Mouse (Mus musculus): ENCODE measurements at regions not wholly inside any gene's neighbourhood (a gene's known extent, or its start where the extent isn't known, plus 50 kb on each side); places are given as distances from the start of the nearest gene placed in this dataset.
"Not testable (repeated sequence)": the region's sequence is repeated elsewhere in the genome, so short reads cannot be mapped to it uniquely, and the experiment has no call there.

DNA sequence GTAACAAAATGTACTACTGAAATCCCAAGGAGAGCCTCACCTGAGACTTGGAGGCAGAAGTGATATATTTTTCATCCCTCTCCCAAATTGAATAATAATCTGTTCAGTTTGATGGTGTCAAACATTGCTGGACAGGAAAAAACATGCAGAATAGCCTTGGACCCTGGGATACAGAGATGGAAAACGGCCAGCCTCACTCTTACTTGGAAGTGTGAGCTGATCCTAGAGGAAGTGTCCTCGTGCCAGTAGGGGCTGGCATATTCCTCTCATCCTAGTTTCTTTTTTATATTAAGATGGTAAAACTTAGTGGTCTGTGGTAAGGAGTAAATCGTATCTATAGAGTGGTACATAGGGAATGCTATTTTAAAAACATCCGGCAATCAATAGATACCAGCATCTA lies 107.6 kb upstream of the Mpdz start:
- 77% methylated on average over 4 of the region's 4 CpGs for WGBS (ENCODE audit: insufficient replicate concordance)
- Histone ChIP-seq H3K27ac (ENCODE audit: low read depth, low read length) (no peak overlapping the region), H3K4me3 (ENCODE audit: low read depth, low read length) (no peak overlapping the region), H3K9me3 (replicated peaks; ENCODE audit: control insufficient read depth, low read length) (no peaks in the 10 kb centered on the region), H3K36me3 (ENCODE audit: control insufficient read depth, insufficient read depth, low read length) (no peaks in the 10 kb centered on the region), H3K27me3 (ENCODE audit: control insufficient read depth, insufficient read depth, low read length) (no peaks in the 10 kb centered on the region), H3K9ac (ENCODE audit: low read depth, low read length) (no peak overlapping the region), H3K4me1 (ENCODE audit: control insufficient read depth, insufficient read depth, low read length) (no peaks in the 10 kb centered on the region), H3K4me2 (no peak overlapping the region)
- no peak for ATAC-seq (replicated peaks; ENCODE audit: insufficient number of reproducible peaks, low FRiP score, low TSS enrichment)

DNA sequence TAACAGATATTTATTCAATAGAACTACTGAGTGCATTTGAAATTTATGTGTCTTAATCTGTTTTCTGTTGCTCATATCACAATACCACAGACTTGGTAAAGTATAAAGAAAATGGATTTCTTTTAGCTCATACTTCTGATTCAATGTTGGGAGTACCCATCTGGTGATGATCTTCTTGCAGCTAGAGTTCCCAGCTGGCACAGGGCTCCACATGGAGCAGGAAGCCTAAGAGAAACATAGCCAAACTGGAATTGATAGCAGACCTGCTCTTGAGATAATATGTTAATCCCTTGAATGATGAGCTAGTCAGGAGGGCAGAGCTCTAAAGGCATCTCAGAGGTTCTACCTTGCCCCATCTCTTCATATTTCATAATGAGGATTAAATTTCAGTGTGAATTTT lies 97.9 kb upstream of the Mpdz start:
- Histone ChIP-seq H3K27ac (ENCODE audit: low read depth, low read length) (no peak overlapping the region), H3K4me3 (ENCODE audit: low read depth, low read length) (no peak overlapping the region), H3K4me2 (no peak overlapping the region), H3K9me3 (replicated peaks; ENCODE audit: control insufficient read depth, low read length) (no peaks in the 10 kb centered on the region), H3K27me3 (ENCODE audit: control insufficient read depth, insufficient read depth, low read length) (no peaks in the 10 kb centered on the region), H3K9ac (ENCODE audit: low read depth, low read length) (no peak overlapping the region), H3K4me1 (ENCODE audit: control insufficient read depth, insufficient read depth, low read length) (no peaks in the 10 kb centered on the region), H3K36me3 (ENCODE audit: control insufficient read depth, insufficient read depth, low read length) (no peaks in the 10 kb centered on the region)
- no peak for ATAC-seq (replicated peaks; ENCODE audit: insufficient number of reproducible peaks, low FRiP score, low TSS enrichment)

DNA sequence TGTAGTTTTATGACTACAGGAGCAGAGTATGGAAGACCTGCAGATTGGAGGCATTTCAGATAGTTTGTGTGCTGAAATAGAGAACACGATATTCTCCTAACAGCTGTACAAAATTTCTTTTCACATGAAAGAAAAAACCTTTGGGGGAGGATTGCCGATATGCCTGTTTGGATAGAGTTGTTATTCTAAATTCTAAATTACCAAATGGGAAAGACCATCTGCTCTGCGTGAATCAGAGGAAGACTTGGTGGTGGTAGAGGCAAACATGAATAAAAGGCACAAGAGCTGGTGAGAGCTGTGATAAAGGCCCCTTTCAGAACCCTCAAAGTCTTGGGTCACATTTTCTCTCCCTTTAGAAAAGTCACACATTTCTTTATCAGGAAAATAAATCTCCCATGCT lies 96.9 kb upstream of the Mpdz start:
- WGBS (ENCODE audit: insufficient replicate concordance): 75% methylated on average over 3 of the region's 3 CpGs
- Histone ChIP-seq H3K9me3 (replicated peaks; ENCODE audit: control insufficient read depth, low read length) (no peaks in the 10 kb centered on the region), H3K9ac (ENCODE audit: low read depth, low read length) (no peak overlapping the region), H3K4me1 (ENCODE audit: control insufficient read depth, insufficient read depth, low read length) (no peaks in the 10 kb centered on the region), H3K27ac (ENCODE audit: low read depth, low read length) (no peak overlapping the region), H3K4me2 (no peak overlapping the region), H3K4me3 (ENCODE audit: low read depth, low read length) (no peak overlapping the region), H3K27me3 (ENCODE audit: control insufficient read depth, insufficient read depth, low read length) (no peaks in the 10 kb centered on the region), H3K36me3 (ENCODE audit: control insufficient read depth, insufficient read depth, low read length) (no peaks in the 10 kb centered on the region)
- no peak for ATAC-seq (replicated peaks; ENCODE audit: insufficient number of reproducible peaks, low FRiP score, low TSS enrichment)

DNA sequence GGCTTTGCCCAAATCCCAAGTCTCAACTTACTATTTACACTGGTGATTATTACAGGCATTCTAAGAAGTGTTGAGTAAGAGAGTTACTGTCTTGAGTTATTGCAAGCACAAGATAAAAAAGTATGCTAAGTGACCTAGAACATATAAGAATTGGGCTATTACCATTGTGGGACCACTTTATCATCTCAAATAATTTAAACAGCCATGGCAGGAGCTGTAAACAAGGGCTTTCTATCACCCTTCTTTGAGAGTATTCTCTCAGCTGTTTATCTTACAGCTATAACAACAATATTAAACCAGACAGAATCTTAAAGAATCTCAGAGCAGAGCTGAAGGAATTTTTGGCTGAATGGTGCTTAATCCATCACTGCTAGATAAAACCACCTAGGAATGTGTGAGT lies 94.2 kb upstream of the Mpdz start:
- Histone ChIP-seq H3K27me3 (ENCODE audit: control insufficient read depth, insufficient read depth, low read length) (no peaks in the 10 kb centered on the region), H3K36me3 (ENCODE audit: control insufficient read depth, insufficient read depth, low read length) (no peaks in the 10 kb centered on the region), H3K4me3 (ENCODE audit: low read depth, low read length) (no peak overlapping the region), H3K27ac (ENCODE audit: low read depth, low read length) (no peak overlapping the region), H3K4me1 (ENCODE audit: control insufficient read depth, insufficient read depth, low read length) (no peaks in the 10 kb centered on the region), H3K9ac (ENCODE audit: low read depth, low read length) (no peak overlapping the region), H3K4me2 (no peak overlapping the region), H3K9me3 (replicated peaks; ENCODE audit: control insufficient read depth, low read length) (no peaks in the 10 kb centered on the region)
- no peak for ATAC-seq (replicated peaks; ENCODE audit: insufficient number of reproducible peaks, low FRiP score, low TSS enrichment)

DNA sequence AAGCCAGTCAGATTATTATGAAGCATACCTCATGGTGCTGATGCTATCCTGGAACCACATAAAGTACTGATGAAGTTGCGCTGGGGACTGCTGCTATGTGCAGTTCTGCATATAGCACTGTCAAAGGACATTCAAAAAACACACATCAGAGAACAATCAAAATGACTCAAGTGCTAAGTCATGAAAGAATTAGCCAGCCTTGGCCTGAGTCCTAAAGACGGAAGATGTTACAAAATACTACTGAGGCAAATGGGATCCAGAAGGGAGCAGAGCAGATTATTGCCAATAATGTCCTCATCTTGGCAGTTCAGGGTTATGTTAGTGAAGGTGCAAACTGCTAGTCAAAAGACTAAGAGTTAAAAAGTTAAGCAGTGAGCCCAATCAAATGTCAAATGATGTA lies 87.9 kb upstream of the Mpdz start:
- H3K27ac ChIP-seq (ENCODE audit: low read depth, low read length): no peak overlapping the region
- H3K36me3 ChIP-seq (ENCODE audit: control insufficient read depth, insufficient read depth, low read length): no peaks in the 10 kb centered on the region
- no peaks in the 10 kb centered on the region for H3K9me3 ChIP-seq (replicated peaks; ENCODE audit: control insufficient read depth, low read length)
- WGBS (ENCODE audit: insufficient replicate concordance): 74% methylated on average over 2 of the region's 2 CpGs
- no peak overlapping the region for H3K4me3 ChIP-seq (ENCODE audit: low read depth, low read length)
- H3K27me3 ChIP-seq (ENCODE audit: control insufficient read depth, insufficient read depth, low read length): no peaks in the 10 kb centered on the region
- H3K9ac ChIP-seq (ENCODE audit: low read depth, low read length): no peak overlapping the region
- H3K4me2 ChIP-seq: no peak overlapping the region
- no peaks in the 10 kb centered on the region for H3K4me1 ChIP-seq (ENCODE audit: control insufficient read depth, insufficient read depth, low read length)
- no peak for ATAC-seq (replicated peaks; ENCODE audit: insufficient number of reproducible peaks, low FRiP score, low TSS enrichment)

DNA sequence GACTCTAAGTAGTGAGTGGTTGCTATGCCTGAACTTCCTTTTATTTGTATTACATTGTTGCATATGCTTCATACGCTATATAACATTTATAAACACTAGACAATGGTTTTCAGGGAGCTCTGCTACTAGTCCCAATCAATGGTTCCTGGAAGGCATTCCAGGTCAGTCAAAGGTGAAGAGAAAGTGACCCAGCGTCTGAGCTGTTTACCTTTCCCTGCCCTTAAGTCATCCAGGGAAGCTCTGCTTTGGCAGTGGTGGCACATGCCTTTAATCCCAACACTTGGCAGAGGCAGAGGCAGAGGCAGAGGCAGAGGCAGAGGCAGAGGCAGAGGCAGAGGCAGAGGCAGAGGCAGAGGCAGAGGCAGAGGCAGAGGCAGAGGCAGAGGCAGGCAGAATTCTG lies 76.5 kb upstream of the Mpdz start:
- 75% methylated on average over 2 of the region's 2 CpGs for WGBS (ENCODE audit: insufficient replicate concordance)
- H3K4me3 ChIP-seq (ENCODE audit: low read depth, low read length); ATAC-seq (replicated peaks; ENCODE audit: insufficient number of reproducible peaks, low FRiP score, low TSS enrichment); H3K27ac ChIP-seq (ENCODE audit: low read depth, low read length); H3K36me3 ChIP-seq (ENCODE audit: control insufficient read depth, insufficient read depth, low read length); H3K4me2 ChIP-seq; H3K9ac ChIP-seq (ENCODE audit: low read depth, low read length); H3K9me3 ChIP-seq (replicated peaks; ENCODE audit: control insufficient read depth, low read length); H3K27me3 ChIP-seq (ENCODE audit: control insufficient read depth, insufficient read depth, low read length); H3K4me1 ChIP-seq (ENCODE audit: control insufficient read depth, insufficient read depth, low read length): not testable (repeated sequence)

DNA sequence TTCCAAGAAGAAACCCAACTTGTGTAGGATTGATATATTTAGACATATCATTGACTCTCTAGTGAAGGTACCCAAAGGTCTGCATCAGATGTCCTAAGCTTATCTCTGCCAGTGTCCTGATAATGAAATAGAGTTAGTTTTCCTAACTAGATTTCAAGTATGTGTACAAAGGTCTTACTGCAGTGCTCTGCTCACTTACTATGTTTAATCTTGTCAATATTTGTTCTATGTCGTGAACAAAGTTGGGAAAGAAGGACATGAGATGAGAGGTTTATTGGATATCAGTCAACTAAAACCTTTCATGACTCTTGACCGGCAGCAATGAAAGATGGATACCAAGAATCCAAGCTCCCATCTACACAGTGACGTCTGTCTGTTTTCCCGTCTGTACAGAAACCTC lies 71.9 kb upstream of the Mpdz start:
- Histone ChIP-seq H3K4me3 (ENCODE audit: low read depth, low read length) (no peak overlapping the region), H3K36me3 (ENCODE audit: control insufficient read depth, insufficient read depth, low read length) (no peaks in the 10 kb centered on the region), H3K4me1 (ENCODE audit: control insufficient read depth, insufficient read depth, low read length) (no peaks in the 10 kb centered on the region), H3K4me2 (no peak overlapping the region), H3K27ac (ENCODE audit: low read depth, low read length) (no peak overlapping the region), H3K27me3 (ENCODE audit: control insufficient read depth, insufficient read depth, low read length) (no peaks in the 10 kb centered on the region), H3K9ac (ENCODE audit: low read depth, low read length) (no peak overlapping the region), H3K9me3 (replicated peaks; ENCODE audit: control insufficient read depth, low read length) (no peaks in the 10 kb centered on the region)
- 85% methylated on average over 4 of the region's 4 CpGs for WGBS (ENCODE audit: insufficient replicate concordance)
- no peak for ATAC-seq (replicated peaks; ENCODE audit: insufficient number of reproducible peaks, low FRiP score, low TSS enrichment)

DNA sequence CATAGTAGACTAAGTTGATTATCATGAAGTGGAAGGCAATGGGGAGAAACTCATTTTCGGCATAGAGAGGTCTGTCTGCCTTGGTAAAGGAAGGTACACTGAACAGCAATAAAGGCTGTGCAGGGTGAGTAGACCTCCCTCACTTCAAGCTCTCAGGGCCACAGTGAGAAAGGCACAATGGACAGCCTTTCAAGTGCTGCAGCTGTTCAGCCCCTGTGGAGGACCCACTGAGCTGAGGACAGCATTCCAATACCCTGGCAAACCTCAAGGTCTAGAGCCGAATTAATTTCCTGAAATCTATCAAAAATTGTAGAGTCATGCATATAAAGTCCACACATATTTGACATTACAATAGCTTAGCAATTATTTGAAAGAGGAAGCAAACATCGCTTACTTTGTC lies 69.8 kb upstream of the Mpdz start:
- no peaks in the 10 kb centered on the region for H3K27me3 ChIP-seq (ENCODE audit: control insufficient read depth, insufficient read depth, low read length)
- no peaks in the 10 kb centered on the region for H3K4me1 ChIP-seq (ENCODE audit: control insufficient read depth, insufficient read depth, low read length)
- H3K4me3 ChIP-seq (ENCODE audit: low read depth, low read length): no peak overlapping the region
- H3K9me3 ChIP-seq (replicated peaks; ENCODE audit: control insufficient read depth, low read length): no peaks in the 10 kb centered on the region
- no peak overlapping the region for H3K27ac ChIP-seq (ENCODE audit: low read depth, low read length)
- ATAC-seq (replicated peaks; ENCODE audit: insufficient number of reproducible peaks, low FRiP score, low TSS enrichment): no peak
- no peak overlapping the region for H3K4me2 ChIP-seq
- no peak overlapping the region for H3K9ac ChIP-seq (ENCODE audit: low read depth, low read length)
- no peaks in the 10 kb centered on the region for H3K36me3 ChIP-seq (ENCODE audit: control insufficient read depth, insufficient read depth, low read length)
- 84% methylated on average over 3 of the region's 3 CpGs for WGBS (ENCODE audit: insufficient replicate concordance)

DNA sequence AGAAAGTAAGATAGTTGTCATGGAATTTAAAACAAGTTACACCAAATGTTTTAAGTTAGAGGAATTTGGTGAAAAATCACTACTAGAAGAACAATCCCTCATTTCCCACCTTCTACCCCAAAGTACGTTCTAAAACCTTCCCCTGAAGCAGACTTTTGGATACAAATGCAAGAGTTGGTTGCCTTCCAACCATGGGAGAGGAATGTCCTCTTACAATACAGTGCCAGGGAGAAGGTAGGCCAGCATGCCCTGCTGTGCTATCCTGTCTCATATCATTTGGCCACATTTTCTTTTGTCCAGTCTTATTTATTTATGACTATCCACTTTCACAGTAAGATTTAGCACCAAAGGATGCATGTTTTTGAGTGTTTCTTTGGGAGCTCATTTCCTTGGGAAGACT lies 66.2 kb upstream of the Mpdz start:
- H3K4me2 ChIP-seq: no peak overlapping the region
- no peak overlapping the region for H3K27ac ChIP-seq (ENCODE audit: low read depth, low read length)
- H3K27me3 ChIP-seq (ENCODE audit: control insufficient read depth, insufficient read depth, low read length): no peaks in the 10 kb centered on the region
- no peak overlapping the region for H3K9ac ChIP-seq (ENCODE audit: low read depth, low read length)
- ATAC-seq (replicated peaks; ENCODE audit: insufficient number of reproducible peaks, low FRiP score, low TSS enrichment): no peak
- no peaks in the 10 kb centered on the region for H3K9me3 ChIP-seq (replicated peaks; ENCODE audit: control insufficient read depth, low read length)
- H3K36me3 ChIP-seq (ENCODE audit: control insufficient read depth, insufficient read depth, low read length): no peaks in the 10 kb centered on the region
- no peak overlapping the region for H3K4me3 ChIP-seq (ENCODE audit: low read depth, low read length)
- WGBS (ENCODE audit: insufficient replicate concordance): 81% methylated on average over 1 of the region's 1 CpGs
- H3K4me1 ChIP-seq (ENCODE audit: control insufficient read depth, insufficient read depth, low read length): no peaks in the 10 kb centered on the region
